Mouse (Mus musculus) ovary, adult 10 weeks (tissue): ENCODE data around the gene Ptges3. TPM values are rescaled to one million over a fixed set of nuclear protein-coding genes. Genes with fewer than 3 reads are reported as not detected.

Source experiments
- polyA plus RNA-seq: library from polyadenylated mRNA; stranded (reverse); fragments of 350-450 nt; fragmentation: Illumina TruSeq; extraction: RNeasy Lipid Tissue Mini Kit (QIAGEN cat#74804); gene quantifications from one replicate; pipeline ENCODE4 v1.2.3, GENCODE M21; 2014

The Ptges3 gene
- 754 TPM for polyA plus RNA-seq

GRCm38 (mm10) chr10:128058601-128059151 is at the start of gene Ptges3:
Ptges3 (plus strand) TSS chr10:128058954.

GRCm38 (mm10) chr10:128015068-128015934 is 43.5 kb upstream of the Ptges3 start, which contains the start of gene Prim1:
Prim1 (plus strand) TSS chr10:128015168.

GRCm38 (mm10) chr10:128082880-128083421 is 24.2 kb downstream of the Ptges3 start, which contains the start of gene Atp5b:
Atp5b (plus strand) TSS chr10:128083273.

GRCm38 (mm10) chr10:128091564-128092505 is 33.1 kb downstream of the Ptges3 start, which contains the start of gene Baz2a:
Baz2a (plus strand) TSS chr10:128091577.

Other genes starting within 250 kb of the Ptges3 start
- not detected for gene Rdh19, start 209.0 kb upstream of the Ptges3 start, polyA plus RNA-seq
- gene Rdh16f2, start 192.5 kb upstream of the Ptges3 start, polyA plus RNA-seq, result not detected
- not detected for gene Rdh7, start 170.1 kb upstream of the Ptges3 start, polyA plus RNA-seq
- gene Sdr9c7, start 160.4 kb upstream of the Ptges3 start, polyA plus RNA-seq, result 0.46 TPM
- gene Hsd17b6, start 51.3 kb upstream of the Ptges3 start, polyA plus RNA-seq, result not detected
- 46.0 TPM for gene Prim1, start 43.8 kb upstream of the Ptges3 start, polyA plus RNA-seq
- gene Naca, start 23.4 kb upstream of the Ptges3 start, polyA plus RNA-seq, result 1,764 TPM
- 436 TPM for gene Atp5b, start 24.3 kb downstream of the Ptges3 start, polyA plus RNA-seq
- 14.3 TPM for gene Baz2a, start 32.6 kb downstream of the Ptges3 start, polyA plus RNA-seq
- gene Rbms2, start 121.3 kb downstream of the Ptges3 start, polyA plus RNA-seq, result 28.7 TPM
- gene Gls2, start 135.5 kb downstream of the Ptges3 start, polyA plus RNA-seq, result not detected
- 9.3 TPM for gene Spryd4, start 152.9 kb downstream of the Ptges3 start, polyA plus RNA-seq
- gene Mip, start 166.9 kb downstream of the Ptges3 start, polyA plus RNA-seq, result not detected
- 2.7 TPM for gene Timeless, start 173.1 kb downstream of the Ptges3 start, polyA plus RNA-seq
- gene Apon, start 195.1 kb downstream of the Ptges3 start, polyA plus RNA-seq, result not detected
- gene Apof, start 209.7 kb downstream of the Ptges3 start, polyA plus RNA-seq, result 1.00 TPM
- 7.4 TPM for gene Stat2, start 211.6 kb downstream of the Ptges3 start, polyA plus RNA-seq
- not detected for gene Il23a, start 239.8 kb downstream of the Ptges3 start, polyA plus RNA-seq
- 7.2 TPM for gene Pan2, start 244.4 kb downstream of the Ptges3 start, polyA plus RNA-seq